Mouse (Mus musculus) cerebral cortex, adult 2 months (tissue): ENCODE measurements around the gene Amt.

Experiments
- WGBS: fragments of 180-500 bp; shearing (Covaris S2); methylation state at CpG from one replicate; pipeline ENCODE4 v1.1.7; 2018; 5-methylcytosine and 5-hydroxymethylcytosine counted together

The Amt gene

GRCm38 (mm10) chr9:108338886-108339781, 42.5 kb downstream of the Amt start, which contains the start of gene Gpx1:
Gene Gpx1, plus strand, starts transcription at chr9:108338903.
- WGBS = under 1% methylated on average over 49 of the region's 49 CpGs

- 19% methylated on average over 20 of the region's 20 CpGs for WGBS
Observed at GRCm38 (mm10) chr9:108339886-108340257, 43.2 kb downstream of the Amt start.

- WGBS = 64% methylated on average over 10 of the region's 10 CpGs
Observed at GRCm38 (mm10) chr9:108340258-108341138, 43.8 kb downstream of the Amt start.

- 89% methylated on average over 5 of the region's 5 CpGs for WGBS
Observed at GRCm38 (mm10) chr9:108341139-108341475, 44.5 kb downstream of the Amt start.

GRCm38 (mm10) chr9:108342301-108342831, 45.7 kb downstream of the Amt start:
- 24% methylated on average over 5 of the region's 5 CpGs for WGBS

- WGBS = 90% methylated on average over 3 of the region's 3 CpGs
Observed at GRCm38 (mm10) chr9:108343331-108343730, 46.7 kb downstream of the Amt start.

GRCm38 (mm10) chr9:108343835-108344234, 47.2 kb downstream of the Amt start:
- WGBS = 97% methylated on average over 1 of the region's 1 CpGs

GRCm38 (mm10) chr9:108344471-108344870, 47.8 kb downstream of the Amt start:
- WGBS = 87% methylated on average over 4 of the region's 4 CpGs

GRCm38 (mm10) chr9:108347024-108347423, 50.4 kb downstream of the Amt start:
- under 1% methylated on average over 11 of the region's 11 CpGs for WGBS

- WGBS = under 1% methylated on average over 75 of the region's 75 CpGs
Observed at GRCm38 (mm10) chr9:108347540-108348289, 51.1 kb downstream of the Amt start, which contains the start of gene Usp4. Gene Usp4, plus strand, starts transcription at chr9:108347853.

GRCm38 (mm10) chr9:108348290-108348680, 51.6 kb downstream of the Amt start:
- 2% methylated on average over 14 of the region's 14 CpGs for WGBS

- 94% methylated on average over 4 of the region's 4 CpGs for WGBS
Observed at GRCm38 (mm10) chr9:108349727-108350126, 53.1 kb downstream of the Amt start.
